Mouse (Mus musculus) splenic B cell, adult 2 months (primary cell): ENCODE results near the gene Zfp287.

Experiments
- DNase-seq: peaks from one replicate; pipeline ENCODE4 v3.0.0-alpha.2; 2011; ENCODE audit warnings: low read depth, low spot score
- H3K27me3 ChIP-seq: 2 replicates; pipeline ENCODE4 v1.6.1; 2012; ENCODE audit warnings: mild to moderate bottlenecking, low read length, moderate library complexity, mixed read lengths; ENCODE audit not compliant: control insufficient read depth, poor library complexity, insufficient read depth, severe bottlenecking
- H3K36me3 ChIP-seq: 2 replicates; pipeline ENCODE4 v1.6.1; 2012; ENCODE audit warnings: mild to moderate bottlenecking, low read length, moderate library complexity, mixed read lengths; ENCODE audit not compliant: control insufficient read depth, poor library complexity, insufficient read depth, severe bottlenecking

Gene Zfp287

DNA sequence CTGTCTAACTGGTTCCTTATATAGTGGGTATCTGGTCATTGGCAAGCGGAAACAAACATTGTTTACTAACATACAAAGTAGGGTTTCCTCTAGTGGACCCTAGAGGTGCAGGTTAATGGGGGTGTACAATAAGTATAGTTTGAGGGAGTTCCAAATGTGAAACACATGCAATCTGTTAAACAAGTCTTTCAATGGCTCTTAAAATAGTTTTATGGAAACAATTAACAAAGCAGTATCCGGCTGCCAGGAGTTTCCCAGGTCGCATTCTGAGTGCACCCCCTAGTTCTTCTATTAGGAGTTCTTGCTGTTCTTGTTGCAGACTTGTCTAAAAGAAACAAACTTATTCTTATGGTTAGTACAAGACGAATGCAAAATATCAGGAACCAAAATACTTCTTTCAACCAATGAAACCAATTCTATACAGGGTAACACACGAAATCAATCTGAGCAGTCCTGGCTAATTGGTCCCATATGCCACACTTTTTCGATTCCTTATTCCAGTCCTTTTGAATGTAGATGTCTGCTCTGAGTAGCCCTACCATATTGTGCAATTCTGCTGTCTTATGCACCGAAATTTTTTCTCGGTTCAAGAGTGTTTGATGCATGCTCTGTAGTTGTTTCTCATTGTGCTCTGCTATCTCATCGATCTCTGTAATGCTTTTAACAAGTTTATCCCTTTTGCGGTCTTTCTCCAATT, 10.7 kb upstream of the Zfp287 start:
- no peaks in the 10 kb centered on the region for H3K36me3 ChIP-seq
- no peak for DNase-seq
- H3K27me3 ChIP-seq, result no peaks in the 10 kb centered on the region

DNA sequence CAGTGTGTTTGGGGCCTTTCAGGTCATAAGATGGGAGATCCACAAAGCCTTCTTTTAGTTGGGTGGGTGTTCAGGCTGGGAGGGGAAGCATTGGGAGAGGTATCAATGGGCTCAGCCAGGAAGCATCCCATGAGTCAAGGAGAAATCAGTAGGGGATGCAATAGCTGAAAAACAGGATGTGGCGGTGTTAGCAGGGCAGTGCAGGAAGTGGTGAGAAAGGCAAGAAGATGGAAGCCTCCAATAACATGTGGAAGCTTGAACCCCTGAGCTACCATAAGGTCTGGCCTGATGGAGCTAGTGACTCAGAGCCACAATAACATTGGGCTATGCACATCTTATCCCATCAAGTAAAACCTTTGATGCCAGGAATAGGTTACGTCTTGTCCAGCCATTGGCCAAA, 9.5 kb upstream of the Zfp287 start:
- H3K27me3 ChIP-seq, result no peaks in the 10 kb centered on the region
- H3K36me3 ChIP-seq, result no peaks in the 10 kb centered on the region
- DNase-seq, result no peak

DNA sequence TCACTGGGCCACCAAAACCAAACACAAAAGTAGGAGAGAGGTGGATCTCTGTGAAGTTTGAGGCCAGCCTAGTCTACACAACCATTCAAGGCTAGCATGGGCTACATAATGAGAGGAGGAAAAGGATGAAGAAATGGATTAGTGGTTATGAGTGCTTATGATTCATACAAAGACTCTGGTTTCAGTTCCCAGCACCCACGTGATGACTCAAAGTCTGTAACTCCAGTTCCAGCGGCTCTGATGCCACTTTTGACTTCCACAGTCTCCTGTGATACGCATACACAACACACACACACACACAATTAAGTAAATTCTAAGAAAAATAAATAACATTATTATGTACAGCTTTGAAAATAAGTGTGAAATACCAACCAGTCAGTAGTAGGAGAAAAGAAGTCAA, 960 bp upstream of the Zfp287 start:
- no peak for DNase-seq
- Histone ChIP-seq H3K27me3 (no peaks in the 10 kb centered on the region), H3K36me3 (no peaks in the 10 kb centered on the region)

DNA sequence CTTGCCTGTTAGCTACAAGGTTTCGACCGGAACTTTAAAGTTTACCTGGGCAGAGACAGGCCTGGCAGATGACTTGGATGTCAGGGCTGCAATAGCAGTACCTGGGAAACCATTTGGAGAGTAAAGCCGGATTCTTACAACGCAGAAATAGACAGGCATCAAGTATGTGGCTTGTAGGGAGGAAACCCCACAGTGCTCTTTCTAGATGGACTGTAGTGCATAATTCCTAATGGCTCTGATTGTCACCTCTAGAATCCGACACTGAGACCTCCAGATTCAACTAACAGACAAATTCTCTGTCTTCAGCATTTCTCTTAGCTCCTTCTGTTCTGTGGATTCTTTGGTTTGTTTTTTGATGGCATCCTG, 300 bp upstream of the Zfp287 start:
- H3K27me3 ChIP-seq, result no peaks in the 10 kb centered on the region
- peaks cover 3% of the 10 kb centered on the region; the same call in 1 of the 2 replicates for H3K36me3 ChIP-seq
- no peak for DNase-seq

DNA sequence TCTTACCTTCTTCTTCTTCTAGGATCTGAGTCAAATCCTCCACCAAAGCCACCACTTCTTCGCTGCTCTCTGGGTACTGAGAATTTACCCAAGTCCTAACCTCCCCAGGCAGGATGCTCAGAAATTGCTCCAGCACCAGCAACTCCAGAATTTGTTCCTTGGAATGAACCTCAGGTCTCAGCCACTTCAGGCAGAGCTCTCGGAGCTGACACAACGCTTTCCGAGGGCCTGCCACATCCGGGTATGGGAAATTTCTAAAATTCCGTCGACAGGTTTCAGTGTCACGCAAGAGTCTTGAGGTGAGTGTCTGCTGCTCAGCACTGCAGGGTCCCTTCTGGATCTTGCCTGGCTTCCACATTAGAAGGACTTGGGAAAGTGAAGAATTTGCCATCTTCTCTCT, 3.4 kb downstream of the Zfp287 start:
- DNase-seq, result no peak
- Histone ChIP-seq H3K36me3 (peaks cover 3% of the 10 kb centered on the region; the same call in 1 of the 2 replicates), H3K27me3 (no peaks in the 10 kb centered on the region)

DNA sequence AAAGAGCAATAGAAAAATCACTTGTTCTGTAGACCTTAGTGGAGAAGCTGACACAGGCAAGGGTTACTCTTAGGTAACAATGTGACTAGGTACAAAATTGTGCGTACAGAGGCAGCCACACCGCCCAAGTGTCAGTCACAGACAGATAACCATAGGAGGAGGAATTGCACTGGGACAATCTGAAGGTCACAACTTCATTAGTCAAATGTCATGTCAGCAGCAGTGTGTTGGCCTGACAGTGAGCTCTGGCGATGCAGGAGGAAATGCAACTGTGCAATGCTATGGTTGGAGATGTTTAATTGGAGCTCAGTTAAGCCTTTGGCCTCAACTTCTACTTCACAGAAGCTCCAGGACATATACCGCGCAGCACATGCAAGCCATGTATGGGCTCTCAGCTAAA, 21.0 kb downstream of the Zfp287 start:
- Histone ChIP-seq H3K36me3 (peaks cover 6% of the 10 kb centered on the region), H3K27me3 (no peaks in the 10 kb centered on the region)
- DNase-seq, result no peak

DNA sequence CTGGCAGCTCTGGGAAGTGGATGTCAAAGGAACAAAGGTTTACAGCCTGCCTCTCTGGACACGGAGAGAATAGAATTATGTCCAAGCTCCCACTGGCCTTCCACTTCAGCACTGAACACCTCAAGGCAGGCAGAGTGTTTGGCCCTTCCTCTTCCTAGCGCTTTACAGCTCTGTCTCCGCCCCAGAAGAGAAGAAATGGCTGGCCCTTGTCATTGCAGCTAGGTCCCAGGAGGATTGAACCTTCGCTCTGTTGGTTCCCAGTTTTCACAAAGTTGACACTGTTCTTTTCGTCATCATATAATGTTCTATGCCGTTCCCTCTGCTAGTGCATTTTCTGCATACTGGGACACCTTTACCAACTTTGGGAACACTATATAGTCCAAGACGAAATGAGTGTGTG, 23.5 kb downstream of the Zfp287 start:
- peak; percentile 11 for DNase-seq
- no peaks in the 10 kb centered on the region for H3K27me3 ChIP-seq
- H3K36me3 ChIP-seq, result peaks cover 2% of the 10 kb centered on the region; the same call in 1 of the 2 replicates

DNA sequence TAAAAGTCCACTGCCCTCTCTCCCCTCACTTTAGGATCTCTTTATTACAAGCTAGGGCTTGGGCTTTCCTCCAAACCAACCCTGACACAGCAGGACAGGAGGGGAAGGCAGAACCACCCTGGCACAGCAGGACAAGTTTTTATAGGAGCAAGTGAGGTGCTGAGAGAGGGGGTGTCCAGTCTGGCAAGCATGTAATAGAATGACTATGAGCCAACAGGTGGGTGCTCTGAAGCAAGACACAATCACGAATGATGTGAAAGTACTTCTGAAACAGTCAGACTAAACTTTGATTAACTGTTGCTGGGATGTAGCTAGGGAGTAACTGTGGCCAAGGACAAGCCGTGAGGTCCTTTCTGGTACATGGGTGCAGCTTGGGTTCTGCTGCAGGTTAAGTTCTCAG, 25.6 kb downstream of the Zfp287 start:
- Histone ChIP-seq H3K36me3 (no peaks in the 10 kb centered on the region; the same call in 1 of the 2 replicates), H3K27me3 (no peaks in the 10 kb centered on the region)
- no peak for DNase-seq

DNA sequence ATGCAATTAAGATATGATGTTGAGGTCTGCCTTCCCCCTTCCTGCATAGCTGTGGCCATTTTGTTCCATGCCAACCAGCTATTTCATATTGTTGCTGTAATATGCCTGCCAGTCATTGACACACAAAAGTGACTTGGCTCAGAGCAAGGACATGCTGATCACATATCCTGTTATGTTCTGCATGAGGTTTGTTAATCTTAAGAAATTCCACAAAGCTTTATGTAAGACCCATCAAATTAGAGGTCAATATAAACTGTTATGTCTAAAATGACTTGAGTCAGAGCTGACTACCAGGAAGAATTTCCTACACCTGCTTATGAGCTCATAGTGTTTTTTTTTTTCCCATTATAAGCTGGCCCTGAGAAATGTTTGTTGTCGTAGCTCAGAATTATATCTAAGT, 30.5 kb downstream of the Zfp287 start:
- Histone ChIP-seq H3K36me3 (no peaks in the 10 kb centered on the region), H3K27me3 (no peaks in the 10 kb centered on the region)
- DNase-seq, result no peak

DNA sequence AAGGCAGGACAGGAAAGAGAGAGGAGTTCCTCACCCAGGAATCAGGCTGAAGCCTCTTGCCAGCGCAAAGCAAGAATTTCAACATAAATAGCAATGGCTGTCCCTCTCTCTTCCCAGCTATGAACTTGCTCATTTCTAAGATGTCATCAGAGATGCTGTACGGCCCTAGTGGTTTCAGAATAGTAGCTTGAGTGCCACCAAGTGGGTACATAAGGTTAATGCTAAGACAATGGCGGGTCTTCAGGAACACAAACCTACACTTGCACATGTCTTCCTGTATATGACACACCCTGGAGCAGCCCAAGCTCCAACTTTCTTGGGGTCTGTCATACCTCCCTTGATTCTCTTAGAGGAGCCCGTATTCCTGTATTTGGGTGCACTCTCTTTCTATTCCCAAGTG, 32.0 kb downstream of the Zfp287 start:
- H3K36me3 ChIP-seq, result no peaks in the 10 kb centered on the region
- H3K27me3 ChIP-seq, result no peaks in the 10 kb centered on the region
- peak; percentile 20 for DNase-seq

DNA sequence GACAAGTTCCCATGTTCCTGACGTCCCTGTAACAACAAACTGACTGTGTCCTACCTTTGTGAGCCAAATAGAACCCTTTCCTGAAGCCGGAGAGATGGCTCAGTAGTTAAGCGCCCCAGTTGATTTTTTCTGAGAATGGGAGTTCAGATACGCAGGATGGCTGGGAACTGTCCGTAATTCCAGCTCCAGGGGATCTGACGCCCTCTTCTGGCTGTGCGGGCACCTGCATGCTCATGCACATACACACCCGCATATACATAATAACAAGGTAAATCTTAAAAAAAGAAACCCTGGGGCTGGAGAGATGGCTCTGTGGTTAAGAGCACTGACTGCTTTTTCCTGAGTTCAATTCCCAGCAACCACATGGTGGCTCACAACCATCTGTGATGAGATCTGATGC, 36.6 kb downstream of the Zfp287 start:
- Histone ChIP-seq H3K27me3 (no peaks in the 10 kb centered on the region), H3K36me3 (no peaks in the 10 kb centered on the region)
- no peak for DNase-seq

DNA sequence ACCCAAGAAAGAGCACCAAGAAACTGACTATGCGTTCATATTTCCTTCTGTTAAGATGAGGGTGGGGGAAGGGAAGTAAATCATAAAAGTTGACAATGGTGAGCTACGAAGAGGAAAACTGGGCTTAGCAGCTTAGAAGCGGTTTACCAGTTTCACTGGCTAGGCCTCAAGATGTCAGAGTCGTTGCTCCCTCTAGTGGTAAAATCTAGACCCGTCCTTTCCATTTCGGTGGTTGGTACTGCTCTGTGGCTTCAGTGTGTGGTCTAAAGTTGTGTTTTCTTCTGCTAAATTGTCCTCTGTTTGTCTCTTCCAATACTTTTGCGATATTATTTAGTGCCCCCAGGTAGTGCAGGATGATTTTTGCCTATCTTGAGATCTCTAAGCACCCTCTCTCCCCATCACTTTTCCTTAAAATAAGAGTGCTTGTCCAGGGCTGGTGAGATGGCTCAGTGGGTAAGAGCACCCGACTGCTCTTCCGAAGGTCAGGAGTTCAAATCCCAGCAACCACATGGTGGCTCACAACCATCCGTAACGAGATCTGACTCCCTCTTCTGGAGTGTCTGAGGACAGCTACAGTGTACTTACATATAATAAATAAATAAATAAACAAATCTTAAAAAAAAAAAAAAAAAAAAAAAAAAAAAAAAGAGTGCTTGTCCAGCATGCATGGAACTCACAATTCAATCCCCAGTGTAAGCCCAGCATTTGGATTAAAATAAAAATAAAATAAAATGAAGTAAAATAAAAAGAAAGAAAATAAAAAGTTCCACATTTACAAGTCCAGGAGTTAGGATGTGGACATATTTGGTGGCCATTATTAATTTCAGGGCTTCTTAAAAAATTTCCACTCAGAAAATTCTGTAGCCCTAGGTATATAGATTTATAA, 38.2 kb downstream of the Zfp287 start:
- Histone ChIP-seq H3K36me3 (no peaks in the 10 kb centered on the region), H3K27me3 (no peaks in the 10 kb centered on the region)
- DNase-seq, result peak; percentile 85

DNA sequence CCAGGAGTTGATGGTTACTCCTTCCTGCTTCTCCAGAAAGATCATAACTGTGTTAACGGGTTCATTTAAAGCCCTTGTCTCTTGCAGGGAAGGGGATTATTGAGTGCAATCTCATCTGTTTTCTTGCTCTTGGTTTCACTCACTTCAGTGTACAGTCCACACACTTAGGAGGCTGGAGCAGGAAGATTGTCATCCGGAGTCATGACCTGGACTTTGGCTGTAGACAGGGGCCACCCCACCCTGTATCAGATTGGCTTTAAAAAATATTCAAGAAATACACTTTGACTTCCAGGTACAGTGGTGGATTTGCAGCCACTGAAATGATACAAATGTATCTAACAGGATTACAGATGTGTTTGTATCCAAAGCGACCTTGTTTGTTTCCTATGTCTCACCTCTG, 40.1 kb downstream of the Zfp287 start:
- DNase-seq, result no peak
- Histone ChIP-seq H3K27me3 (no peaks in the 10 kb centered on the region), H3K36me3 (no peaks in the 10 kb centered on the region)

DNA sequence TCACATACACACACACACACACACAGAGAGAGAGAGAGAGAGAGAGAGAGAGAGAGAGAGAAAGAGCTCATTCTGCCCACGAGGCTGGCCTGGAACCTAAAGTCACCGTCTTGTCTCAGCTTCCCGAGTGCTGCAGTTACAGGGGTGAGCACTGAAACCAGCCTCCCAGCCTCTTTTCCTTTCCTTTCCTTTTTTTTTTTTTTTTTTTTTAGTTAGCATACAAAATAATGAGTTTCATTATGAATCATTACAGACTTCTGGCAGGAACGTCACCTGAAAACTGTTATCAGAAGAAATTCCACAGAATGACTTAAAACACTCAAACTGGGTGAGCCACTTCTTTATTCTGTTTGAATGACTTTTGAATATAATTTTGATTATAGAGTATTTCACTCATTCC, 51.8 kb downstream of the Zfp287 start:
- Histone ChIP-seq H3K27me3 (no peaks in the 10 kb centered on the region), H3K36me3 (no peaks in the 10 kb centered on the region)
- no peak for DNase-seq

DNA sequence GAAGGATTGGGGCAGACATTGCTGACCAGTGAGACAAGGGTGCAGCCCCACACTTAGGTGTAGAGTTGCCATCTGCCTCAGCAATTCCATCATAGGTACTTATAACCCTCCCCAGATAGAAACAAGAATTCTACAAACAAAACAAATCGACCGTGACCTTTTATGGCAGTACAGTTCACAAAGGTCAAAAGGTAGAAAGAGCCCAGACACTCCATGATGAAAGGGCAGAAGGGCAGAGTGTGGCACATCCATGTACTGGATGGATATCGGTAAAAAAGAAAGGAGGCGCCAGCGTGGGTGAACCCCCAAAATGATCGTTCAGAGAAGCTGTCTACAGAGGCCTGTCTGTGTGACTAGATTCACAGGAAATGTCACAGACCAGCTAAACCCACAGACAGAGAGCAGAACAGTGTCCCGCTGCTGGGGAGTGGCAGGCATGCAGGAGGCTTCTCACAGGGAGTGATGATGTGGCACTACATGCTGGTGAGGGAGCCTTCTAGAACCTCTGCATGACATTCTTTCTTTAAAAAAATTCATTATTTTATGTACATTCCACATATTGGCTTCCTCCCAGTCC, 52.8 kb downstream of the Zfp287 start:
- H3K36me3 ChIP-seq, result no peaks in the 10 kb centered on the region
- DNase-seq, result no peak

More for the DNA sequence above, 52.8 kb downstream of the Zfp287 start:
- H3K27me3 ChIP-seq, result no peaks in the 10 kb centered on the region
